Mouse (Mus musculus) ES-Bruce4 (cell line): ENCODE results near the gene Ankrd17. TPM values are rescaled to one million over a fixed set of nuclear protein-coding genes. Genes with fewer than 3 reads are reported as not detected.

Source experiments
- H3K27ac ChIP-seq: 2 replicates; pipeline ENCODE4 v1.5.1; 2012; ENCODE audit warnings: low read length, inconsistent platforms; ENCODE audit not compliant: insufficient read depth
- H3K27me3 ChIP-seq: 2 replicates; pipeline ENCODE4 v1.6.1; 2012; ENCODE audit warnings: mild to moderate bottlenecking, low read length, inconsistent platforms; ENCODE audit not compliant: control insufficient read depth, poor library complexity, insufficient read depth, severe bottlenecking
- H3K36me3 ChIP-seq: 2 replicates; pipeline ENCODE4 v1.6.1; 2012; ENCODE audit warnings: inconsistent platforms, mild to moderate bottlenecking, low read length, moderate library complexity; ENCODE audit not compliant: control insufficient read depth, poor library complexity, insufficient read depth, severe bottlenecking
- H3K4me1 ChIP-seq: one replicate; pipeline ENCODE4 v1.8.1; 2011; ENCODE audit warnings: low read length; ENCODE audit not compliant: control insufficient read depth, insufficient read depth
- H3K4me3 ChIP-seq: 2 replicates; pipeline ENCODE4 v1.5.1; 2011; ENCODE audit warnings: low read depth, mild to moderate bottlenecking, low read length
- H3K9ac ChIP-seq: 2 replicates; pipeline ENCODE4 v1.6.1; 2012; ENCODE audit warnings: low read depth, mild to moderate bottlenecking, inconsistent platforms; ENCODE audit not compliant: poor library complexity, severe bottlenecking
- H3K9me3 ChIP-seq: replicated peaks from 2 replicates; pipeline ENCODE4 v1.6.1; 2012; ENCODE audit warnings: mild to moderate bottlenecking, low read length, inconsistent platforms; ENCODE audit not compliant: control insufficient read depth, poor library complexity, insufficient read depth, severe bottlenecking
- CTCF ChIP-seq: IDR thresholded peaks from one replicate; pipeline ENCODE4 v1.8.1; 2011; ENCODE audit warnings: low read depth, low read length
- EP300 ChIP-seq: IDR thresholded peaks from 2 replicates; pipeline ENCODE4 v1.6.1; 2011; ENCODE audit warnings: low read depth, low read length; ENCODE audit not compliant: insufficient read depth
- POLR2A ChIP-seq: IDR thresholded peaks from one replicate; pipeline ENCODE4 v1.8.1; 2011; ENCODE audit warnings: low read length; ENCODE audit not compliant: insufficient read depth
- polyA plus RNA-seq: library from polyadenylated mRNA; stranded (reverse); fragments of >200 nt; gene quantifications from 2 replicates; pipeline ENCODE4 v1.2.4, GENCODE M21; 2011; ENCODE audit warnings: low read depth; ENCODE audit not compliant: missing spikeins, insufficient read depth, insufficient read length

The Ankrd17 gene
- polyA plus RNA-seq, 1 experiment = 141 TPM

DNA sequence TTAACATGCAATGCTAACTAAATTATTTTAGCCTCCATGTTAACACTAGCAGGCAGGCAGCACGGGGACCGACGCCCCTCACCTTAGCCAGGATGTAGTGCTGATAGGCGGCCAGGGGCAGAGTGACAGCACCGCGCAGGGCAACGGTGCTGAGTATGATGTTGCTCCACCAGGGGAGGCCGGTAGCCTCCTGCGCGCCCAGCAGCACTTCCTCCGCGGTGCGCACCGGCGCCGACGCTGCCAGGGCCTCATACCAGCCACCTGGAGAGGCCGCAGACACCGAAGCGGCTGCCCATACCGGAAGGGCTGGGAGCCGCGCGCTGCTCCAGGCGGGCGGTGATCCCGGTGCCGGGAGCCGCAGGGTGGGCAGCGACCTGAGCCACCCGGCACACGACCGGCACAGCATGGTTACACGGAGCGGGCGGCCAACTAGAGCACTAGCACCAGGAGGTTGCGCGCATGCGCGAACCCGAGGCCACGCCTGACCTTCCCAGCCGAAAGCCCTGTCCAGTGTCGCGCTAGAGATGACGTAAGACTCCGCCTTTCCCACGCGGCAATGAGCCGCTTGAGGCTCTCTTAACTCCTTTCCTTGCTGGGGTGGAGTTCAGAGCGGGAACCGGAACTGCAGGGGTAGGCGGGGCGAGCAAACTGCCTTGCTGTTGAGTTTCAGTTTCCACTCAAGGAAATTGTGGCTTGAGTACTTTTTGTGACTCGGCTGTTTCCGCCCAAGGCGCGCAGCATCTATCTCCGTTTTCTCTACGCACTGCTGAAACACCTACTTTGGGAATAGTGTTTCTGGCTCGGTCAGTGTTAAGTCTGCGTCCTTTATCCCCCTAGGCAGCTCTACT is 142.6 kb downstream of the Ankrd17 start, which contains the start of gene Cox18:
TSS of gene Cox18 (minus strand) at position 468 of the 848 bp plus-strand sequence.
- Histone ChIP-seq H3K36me3 (peaks cover 7% of the 10 kb centered on the region), H3K27me3 (no peaks in the 10 kb centered on the region), H3K4me1 (no peaks in the 10 kb centered on the region), H3K27ac (peak within 1 kb of the TSS; percentile 74), H3K9me3 (no peaks in the 10 kb centered on the region), H3K9ac (peak within 1 kb of the TSS; percentile 67), H3K4me3 (peak within 1 kb of the TSS; percentile 87)
- TF ChIP-seq CTCF (no peak), EP300 (peak; percentile 76; the same call in 1 of the 2 replicates), POLR2A (peak; percentile 77)

GRCm38 (mm10) chr5:90222937-90223336 is 143.4 kb downstream of the Ankrd17 start:
- H3K27ac ChIP-seq = no peak overlapping the region
- H3K27me3 ChIP-seq = no peaks in the 10 kb centered on the region
- peak overlapping the region; percentile 67 for H3K9ac ChIP-seq
- TF ChIP-seq CTCF = no peak
- peaks cover 9% of the 10 kb centered on the region for H3K36me3 ChIP-seq
- H3K4me3 ChIP-seq = peak overlapping the region; percentile 57
- H3K4me1 ChIP-seq = no peaks in the 10 kb centered on the region
- H3K9me3 ChIP-seq = no peaks in the 10 kb centered on the region

DNA sequence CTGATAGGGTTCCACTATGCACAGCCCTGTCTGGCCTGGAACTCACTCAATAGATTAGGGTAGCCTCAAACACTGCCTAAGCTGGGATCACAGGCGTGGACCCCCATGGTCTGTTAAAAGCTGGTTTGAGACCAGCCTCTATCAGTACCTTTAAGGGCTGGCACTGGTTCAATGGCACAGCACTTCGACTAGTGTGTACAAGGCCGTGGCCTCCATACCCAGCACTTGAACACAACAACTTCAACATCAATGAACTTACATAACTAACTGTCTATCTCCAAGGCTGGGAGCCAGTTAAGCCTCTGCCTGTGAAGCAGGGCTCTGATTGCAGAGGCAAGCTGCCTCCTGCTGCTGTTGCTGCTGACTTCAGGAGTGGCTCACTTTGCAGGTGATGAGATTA is 148.6 kb downstream of the Ankrd17 start:
- H3K4me3 ChIP-seq = no peak overlapping the region
- TF ChIP-seq POLR2A (no peak), CTCF (no peak), EP300 (no peak)
- no peaks in the 10 kb centered on the region for H3K9me3 ChIP-seq
- no peaks in the 10 kb centered on the region for H3K27me3 ChIP-seq
- H3K4me1 ChIP-seq = no peaks in the 10 kb centered on the region
- no peak overlapping the region for H3K27ac ChIP-seq
- H3K9ac ChIP-seq = no peak overlapping the region
- peaks cover 16% of the 10 kb centered on the region for H3K36me3 ChIP-seq

- Histone ChIP-seq H3K4me3 (no peak overlapping the region), H3K9me3 (no peaks in the 10 kb centered on the region), H3K27ac (no peak overlapping the region), H3K4me1 (no peaks in the 10 kb centered on the region), H3K27me3 (no peaks in the 10 kb centered on the region), H3K36me3 (peaks cover 16% of the 10 kb centered on the region), H3K9ac (no peak overlapping the region)
- no peak for TF ChIP-seq EP300
- no peak for TF ChIP-seq POLR2A
- TF ChIP-seq CTCF = no peak
These were observed 149.2 kb downstream of the Ankrd17 start for GRCm38 (mm10) chr5:90217226-90217625.

DNA sequence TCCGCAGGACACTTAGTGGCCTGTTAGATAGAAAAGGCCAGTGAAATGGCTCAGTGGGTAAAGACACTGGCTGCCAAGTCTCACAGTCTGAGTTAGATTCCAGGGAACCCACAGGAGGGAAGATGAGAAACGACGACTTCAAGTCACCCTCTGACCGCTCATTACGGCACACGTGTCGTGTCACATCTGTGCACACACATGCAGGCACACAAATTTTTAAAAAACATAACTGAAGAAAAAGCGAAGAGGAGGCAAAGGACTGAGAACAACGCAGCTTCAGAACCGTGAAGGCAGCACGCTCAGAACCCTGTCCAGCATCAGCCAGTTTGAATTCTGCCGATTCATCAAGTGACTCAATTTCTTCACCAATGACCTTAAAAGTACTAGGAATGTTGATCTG is 153.0 kb downstream of the Ankrd17 start:
- Histone ChIP-seq H3K27me3 (no peaks in the 10 kb centered on the region), H3K27ac (no peak overlapping the region), H3K36me3 (peaks cover 11% of the 10 kb centered on the region), H3K9me3 (no peaks in the 10 kb centered on the region), H3K9ac (no peak overlapping the region), H3K4me1 (no peaks in the 10 kb centered on the region), H3K4me3 (no peak overlapping the region)
- TF ChIP-seq POLR2A (no peak), EP300 (no peak), CTCF (no peak)

DNA sequence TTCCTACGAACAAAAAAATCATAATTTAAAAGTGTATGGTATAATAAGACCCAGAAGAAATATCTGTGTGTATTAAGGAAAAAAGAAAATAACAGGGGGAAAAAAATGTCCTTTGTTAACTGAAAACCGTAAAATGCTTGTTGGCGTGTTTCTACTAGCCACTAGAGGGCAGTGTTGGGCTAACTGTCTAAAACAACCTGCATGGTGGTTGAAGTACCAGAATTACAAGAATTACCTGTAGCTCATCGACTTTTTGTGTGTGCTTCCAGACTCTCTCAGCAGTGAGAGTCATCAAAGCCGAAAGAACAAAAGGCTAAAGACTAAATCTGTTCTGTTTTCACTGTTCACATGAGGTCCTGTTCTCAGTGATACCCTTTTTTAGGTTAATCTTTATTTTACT is 163.2 kb downstream of the Ankrd17 start:
- Histone ChIP-seq H3K36me3 (no peaks in the 10 kb centered on the region), H3K9me3 (no peaks in the 10 kb centered on the region), H3K4me3 (no peak overlapping the region), H3K27me3 (no peaks in the 10 kb centered on the region), H3K9ac (no peak overlapping the region), H3K4me1 (no peaks in the 10 kb centered on the region), H3K27ac (no peak overlapping the region)
- TF ChIP-seq CTCF (peak; percentile 23), EP300 (no peak)
